Mouse (Mus musculus): ENCODE measurements around the gene Spint2. TPM values are rescaled to one million over a fixed set of nuclear protein-coding genes. Genes with fewer than 3 reads are reported as not detected.
"Not testable (repeated sequence)": the region's sequence is repeated elsewhere in the genome, so short reads cannot be mapped to it uniquely, and the experiment has no call there.

Gene Spint2
- polyA plus RNA-seq, 1 experiment from 2014 or later, result 116 TPM

GRCm38 (mm10) chr7:29228202-29228601 is 53.5 kb downstream of the Spint2 start:
- Histone ChIP-seq H3K4me1 (ENCODE audit: control insufficient read depth, insufficient read depth, low read length) (peaks cover 1% of the 10 kb centered on the region; the same call in 1 of the 2 replicates), H3K36me3 (ENCODE audit: control insufficient read depth, insufficient read depth) (no peaks in the 10 kb centered on the region), H3K4me2 (ENCODE audit: low read depth, low read length) (no peak overlapping the region), H3K27ac (ENCODE audit: low read length) (no peak overlapping the region), H3K4me3 (ENCODE audit: low read length) (no peak overlapping the region), H3K27me3 (ENCODE audit: control insufficient read depth, insufficient read depth, low read length) (0 out of 2 replicates have a peak, but pooled peaks cover 6% of the 10 kb centered on the region), H3K9me3 (replicated peaks; ENCODE audit: control insufficient read depth, low read length) (no peaks in the 10 kb centered on the region), H3K9ac (ENCODE audit: low read length) (no peak overlapping the region)
- WGBS, result 72% methylated on average over 4 of the region's 4 CpGs
- no peak for ATAC-seq (replicated peaks; ENCODE audit: extremely low read depth, insufficient read depth, low FRiP score)

GRCm38 (mm10) chr7:29225520-29225919 is 56.2 kb downstream of the Spint2 start:
- H3K9ac ChIP-seq (ENCODE audit: low read length), result no peak overlapping the region
- H3K27me3 ChIP-seq (ENCODE audit: control insufficient read depth, insufficient read depth, low read length), result no peaks in the 10 kb centered on the region
- no peak overlapping the region for H3K4me2 ChIP-seq (ENCODE audit: low read depth, low read length)
- no peak for ATAC-seq (replicated peaks; ENCODE audit: extremely low read depth, insufficient read depth, low FRiP score)
- no peak overlapping the region for H3K4me3 ChIP-seq (ENCODE audit: low read length)
- H3K36me3 ChIP-seq (ENCODE audit: control insufficient read depth, insufficient read depth), result peaks cover 7% of the 10 kb centered on the region; the same call in 1 of the 2 replicates
- H3K9me3 ChIP-seq (replicated peaks; ENCODE audit: control insufficient read depth, low read length), result no peaks in the 10 kb centered on the region; the same call in 1 of the 2 replicates
- H3K4me1 ChIP-seq (ENCODE audit: control insufficient read depth, insufficient read depth, low read length), result no peaks in the 10 kb centered on the region
- 76% methylated on average over 13 of the region's 13 CpGs for WGBS
- no peak overlapping the region for H3K27ac ChIP-seq (ENCODE audit: low read length)

GRCm38 (mm10) chr7:29224756-29225394 is 56.8 kb downstream of the Spint2 start:
- ATAC-seq (replicated peaks; ENCODE audit: extremely low read depth, insufficient read depth, low FRiP score), result no peak
- no peak overlapping the region for H3K4me3 ChIP-seq (ENCODE audit: low read length)

GRCm38 (mm10) chr7:29214846-29215245 is 66.9 kb downstream of the Spint2 start:
- Histone ChIP-seq H3K9ac (ENCODE audit: low read length) (no peak overlapping the region), H3K4me3 (ENCODE audit: low read length) (no peak overlapping the region), H3K36me3 (ENCODE audit: control insufficient read depth, insufficient read depth) (no peaks in the 10 kb centered on the region), H3K27me3 (ENCODE audit: control insufficient read depth, insufficient read depth, low read length) (peaks cover 3% of the 10 kb centered on the region; the same call in 1 of the 2 replicates), H3K27ac (ENCODE audit: low read length) (no peak overlapping the region), H3K4me2 (ENCODE audit: low read depth, low read length) (no peak overlapping the region), H3K4me1 (ENCODE audit: control insufficient read depth, insufficient read depth, low read length) (peaks cover 5% of the 10 kb centered on the region; the same call in 1 of the 2 replicates), H3K9me3 (replicated peaks; ENCODE audit: control insufficient read depth, low read length) (peaks cover 20% of the 10 kb centered on the region)
- 45% methylated on average over 15 of the region's 15 CpGs for WGBS
- ATAC-seq (replicated peaks; ENCODE audit: extremely low read depth, insufficient read depth, low FRiP score), result no peak

More at GRCm38 (mm10) chr7:29224756-29225394, 56.8 kb downstream of the Spint2 start:
- Histone ChIP-seq H3K36me3 (ENCODE audit: control insufficient read depth, insufficient read depth) (peaks cover 7% of the 10 kb centered on the region; the same call in 1 of the 2 replicates), H3K9me3 (replicated peaks; ENCODE audit: control insufficient read depth, low read length) (peaks cover 5% of the 10 kb centered on the region), H3K27me3 (ENCODE audit: control insufficient read depth, insufficient read depth, low read length) (no peaks in the 10 kb centered on the region), H3K27ac (ENCODE audit: low read length) (no peak overlapping the region), H3K4me1 (ENCODE audit: control insufficient read depth, insufficient read depth, low read length) (no peaks in the 10 kb centered on the region), H3K4me2 (ENCODE audit: low read depth, low read length) (no peak overlapping the region), H3K9ac (ENCODE audit: low read length) (no peak overlapping the region)
- 25% methylated on average over 16 of the region's 16 CpGs for WGBS

GRCm38 (mm10) chr7:29214236-29214635 is 67.5 kb downstream of the Spint2 start:
- H3K36me3 ChIP-seq (ENCODE audit: control insufficient read depth, insufficient read depth), result no peaks in the 10 kb centered on the region
- peaks cover 5% of the 10 kb centered on the region; the same call in 1 of the 2 replicates for H3K4me1 ChIP-seq (ENCODE audit: control insufficient read depth, insufficient read depth, low read length)
- no peak overlapping the region for H3K4me2 ChIP-seq (ENCODE audit: low read depth, low read length)
- H3K9ac ChIP-seq (ENCODE audit: low read length), result no peak overlapping the region
- WGBS, result 61% methylated on average over 2 of the region's 2 CpGs
- ATAC-seq (replicated peaks; ENCODE audit: extremely low read depth, insufficient read depth, low FRiP score), result no peak
- no peak overlapping the region for H3K4me3 ChIP-seq (ENCODE audit: low read length)
- H3K9me3 ChIP-seq (replicated peaks; ENCODE audit: control insufficient read depth, low read length), result peaks cover 16% of the 10 kb centered on the region
- no peak overlapping the region for H3K27ac ChIP-seq (ENCODE audit: low read length)
- peaks cover 3% of the 10 kb centered on the region; the same call in 1 of the 2 replicates for H3K27me3 ChIP-seq (ENCODE audit: control insufficient read depth, insufficient read depth, low read length)

GRCm38 (mm10) chr7:29213675-29214082 is 68.0 kb downstream of the Spint2 start, which contains the start of gene Catsperg1:
TSS of gene Catsperg1 (minus strand) at chr7:29214035.
- Histone ChIP-seq H3K27ac (ENCODE audit: low read length) (no peak within 1 kb of the TSS), H3K36me3 (ENCODE audit: control insufficient read depth, insufficient read depth) (no peaks in the 10 kb centered on the region), H3K4me2 (ENCODE audit: low read depth, low read length) (no peak within 1 kb of the TSS), H3K4me3 (ENCODE audit: low read length) (no peak within 1 kb of the TSS), H3K9ac (ENCODE audit: low read length) (no peak within 1 kb of the TSS), H3K27me3 (ENCODE audit: control insufficient read depth, insufficient read depth, low read length) (peaks cover 3% of the 10 kb centered on the region; the same call in 1 of the 2 replicates), H3K4me1 (ENCODE audit: control insufficient read depth, insufficient read depth, low read length) (peaks cover 5% of the 10 kb centered on the region; the same call in 1 of the 2 replicates), H3K9me3 (replicated peaks; ENCODE audit: control insufficient read depth, low read length) (peaks cover 12% of the 10 kb centered on the region)
- WGBS, result 11% methylated on average over 20 of the region's 20 CpGs
- ATAC-seq (replicated peaks; ENCODE audit: extremely low read depth, insufficient read depth, low FRiP score), result no peak

- not testable (repeated sequence) for H3K27me3 ChIP-seq (ENCODE audit: control insufficient read depth, insufficient read depth, low read length); H3K9ac ChIP-seq (ENCODE audit: low read length); H3K4me3 ChIP-seq (ENCODE audit: low read length); ATAC-seq (replicated peaks; ENCODE audit: extremely low read depth, insufficient read depth, low FRiP score); H3K27ac ChIP-seq (ENCODE audit: low read length); H3K4me1 ChIP-seq (ENCODE audit: control insufficient read depth, insufficient read depth, low read length); H3K4me2 ChIP-seq (ENCODE audit: low read depth, low read length); H3K36me3 ChIP-seq (ENCODE audit: control insufficient read depth, insufficient read depth)
- 20% methylated on average over 40 of the region's 40 CpGs for WGBS
- H3K9me3 ChIP-seq (replicated peaks; ENCODE audit: control insufficient read depth, low read length), result peaks cover 12% of the 10 kb centered on the region
Measured at GRCm38 (mm10) chr7:29212775-29213560, 68.7 kb downstream of the Spint2 start.

GRCm38 (mm10) chr7:29212199-29212765 is 69.4 kb downstream of the Spint2 start:
- H3K4me2 ChIP-seq (ENCODE audit: low read depth, low read length), result peak overlapping the region; percentile 68
- 21% methylated on average over 26 of the region's 26 CpGs for WGBS
- H3K9me3 ChIP-seq (replicated peaks; ENCODE audit: control insufficient read depth, low read length), result peaks cover 12% of the 10 kb centered on the region
- peaks cover 5% of the 10 kb centered on the region; the same call in 1 of the 2 replicates for H3K4me1 ChIP-seq (ENCODE audit: control insufficient read depth, insufficient read depth, low read length)
- H3K9ac ChIP-seq (ENCODE audit: low read length), result no peak overlapping the region
- H3K27ac ChIP-seq (ENCODE audit: low read length), result no peak overlapping the region
- no peak for ATAC-seq (replicated peaks; ENCODE audit: extremely low read depth, insufficient read depth, low FRiP score)
- peak overlapping the region; percentile 61 for H3K4me3 ChIP-seq (ENCODE audit: low read length)
- no peaks in the 10 kb centered on the region for H3K36me3 ChIP-seq (ENCODE audit: control insufficient read depth, insufficient read depth)
- H3K27me3 ChIP-seq (ENCODE audit: control insufficient read depth, insufficient read depth, low read length), result peaks cover 3% of the 10 kb centered on the region; the same call in 1 of the 2 replicates

All from heart, embryonic 16.5 days (tissue).